Mouse (Mus musculus): ENCODE measurements around the gene Taf11. TPM values are rescaled to one million over a fixed set of nuclear protein-coding genes. Genes with fewer than 3 reads are reported as not detected.
A peak's percentile ranks its signal among the peaks of the same experiment; 100 is the strongest.

The Taf11 gene
- total and polyA plus RNA-seq, 2 experiments, result 5.1 to 8.9 TPM

- Histone ChIP-seq H3K9ac (ENCODE audit: low read depth, low read length) (no peak overlapping the region), H3K27me3 (ENCODE audit: control insufficient read depth, insufficient read depth, low read length) (no peaks in the 10 kb centered on the region), H3K4me1 (ENCODE audit: control insufficient read depth, insufficient read depth, low read length) (peaks cover 10% of the 10 kb centered on the region), H3K79me2 (ENCODE audit: control insufficient read depth, insufficient read depth, low read length) (peaks cover 12% of the 10 kb centered on the region), H3K27ac (replicated peaks; ENCODE audit: insufficient read depth, low read depth, low read length) (peak overlapping the region; percentile 63), H3K36me3 (ENCODE audit: control insufficient read depth, insufficient read depth, low read length) (peaks cover 2% of the 10 kb centered on the region; the same call in 1 of the 2 replicates), H3K4me3 (ENCODE audit: insufficient read depth, low read depth, low read length) (peak overlapping the region; percentile 81; the same call in 1 of the 2 replicates)
- 19% methylated on average over 11 of the region's 11 CpGs for WGBS
- peak; percentile 73 for DNase-seq (ENCODE audit: extremely low read depth, low read depth, low spot score)
- TF ChIP-seq CTCF (IDR thresholded peaks at IDR 0.05; ENCODE audit: low read depth, low read length) (no peak), POLR2A (IDR thresholded peaks at IDR 0.05; ENCODE audit: extremely low read depth, insufficient read depth, low read length) (no peak)
These were observed 51.8 kb downstream of the Taf11 start for GRCm38 (mm10) chr17:27857649-27858475.

- peak overlapping the region; percentile 63 for H3K27ac ChIP-seq (replicated peaks; ENCODE audit: insufficient read depth, low read depth, low read length)
- TF ChIP-seq CTCF (IDR thresholded peaks at IDR 0.05; ENCODE audit: low read depth, low read length), result no peak
- 0 out of 2 replicates have a peak, but pooled peaks have one; percentile 32 for TF ChIP-seq POLR2A (IDR thresholded peaks at IDR 0.05; ENCODE audit: extremely low read depth, insufficient read depth, low read length)
- peaks cover 7% of the 10 kb centered on the region; the same call in 1 of the 2 replicates for H3K36me3 ChIP-seq (ENCODE audit: control insufficient read depth, insufficient read depth, low read length)
- 2% methylated on average over 52 of the region's 52 CpGs for WGBS
- peaks cover 12% of the 10 kb centered on the region for H3K79me2 ChIP-seq (ENCODE audit: control insufficient read depth, insufficient read depth, low read length)
- peak overlapping the region; percentile 81 for H3K4me3 ChIP-seq (ENCODE audit: insufficient read depth, low read depth, low read length)
- H3K9ac ChIP-seq (ENCODE audit: low read depth, low read length), result peak overlapping the region; percentile 92
- peaks cover 10% of the 10 kb centered on the region for H3K4me1 ChIP-seq (ENCODE audit: control insufficient read depth, insufficient read depth, low read length)
- H3K27me3 ChIP-seq (ENCODE audit: control insufficient read depth, insufficient read depth, low read length), result no peaks in the 10 kb centered on the region
- DNase-seq (ENCODE audit: extremely low read depth, low read depth, low spot score), result peak; percentile 68
These were observed 52.6 kb downstream of the Taf11 start for GRCm38 (mm10) chr17:27856798-27857648.

GRCm38 (mm10) chr17:27856265-27856797 is 53.3 kb downstream of the Taf11 start, which contains the start of gene Uhrf1bp1:
TSS of gene Uhrf1bp1 (plus strand) at chr17:27856441.
- peak; percentile 51 for DNase-seq (ENCODE audit: extremely low read depth, low read depth, low spot score)
- under 1% methylated on average over 54 of the region's 54 CpGs for WGBS
- TF ChIP-seq CTCF (IDR thresholded peaks at IDR 0.05; ENCODE audit: low read depth, low read length), result no peak
- peak; percentile 59; the same call in 1 of the 2 replicates for TF ChIP-seq POLR2A (IDR thresholded peaks at IDR 0.05; ENCODE audit: extremely low read depth, insufficient read depth, low read length)
- Histone ChIP-seq H3K36me3 (ENCODE audit: control insufficient read depth, insufficient read depth, low read length) (peaks cover 7% of the 10 kb centered on the region; the same call in 1 of the 2 replicates), H3K4me3 (ENCODE audit: insufficient read depth, low read depth, low read length) (peak within 1 kb of the TSS; percentile 81), H3K27ac (replicated peaks; ENCODE audit: insufficient read depth, low read depth, low read length) (peak within 1 kb of the TSS; percentile 63), H3K9ac (ENCODE audit: low read depth, low read length) (peak within 1 kb of the TSS; percentile 92), H3K4me1 (ENCODE audit: control insufficient read depth, insufficient read depth, low read length) (peaks cover 10% of the 10 kb centered on the region), H3K79me2 (ENCODE audit: control insufficient read depth, insufficient read depth, low read length) (peaks cover 8% of the 10 kb centered on the region; the same call in 1 of the 2 replicates), H3K27me3 (ENCODE audit: control insufficient read depth, insufficient read depth, low read length) (no peaks in the 10 kb centered on the region)

Other genes with a start within 250 kb of the Taf11 start
- not detected in 2 replicates for gene Spdef, start 180.9 kb downstream of the Taf11 start, total RNA-seq (2014; rRNA removed)
- gene Spdef, start 180.9 kb downstream of the Taf11 start, polyA plus RNA-seq (2012; rRNA removed), result 0.15 and 0.48 TPM in 2 replicates
- 93.0 and 117 TPM in 2 replicates for gene D17Wsu92e, start 89.2 kb downstream of the Taf11 start, total RNA-seq (2014; rRNA removed)
- gene D17Wsu92e, start 89.2 kb downstream of the Taf11 start, polyA plus RNA-seq (2012; rRNA removed), result 159 and 178 TPM in 2 replicates
- gene Snrpc, start 71.7 kb downstream of the Taf11 start, total RNA-seq (2014; rRNA removed), result 24.4 and 27.1 TPM in 2 replicates
- gene Snrpc, start 71.7 kb downstream of the Taf11 start, polyA plus RNA-seq (2012; rRNA removed), result 42.2 and 49.6 TPM in 2 replicates
- 5.0 and 5.5 TPM in 2 replicates for gene Uhrf1bp1, start 53.4 kb downstream of the Taf11 start, total RNA-seq (2014; rRNA removed)
- gene Uhrf1bp1, start 53.4 kb downstream of the Taf11 start, polyA plus RNA-seq (2012; rRNA removed), result 7.0 and 7.2 TPM in 2 replicates
- 8.8 and 9.0 TPM in 2 replicates for gene Anks1, start 538 bp downstream of the Taf11 start, total RNA-seq (2014; rRNA removed)
- 9.4 and 10.0 TPM in 2 replicates for gene Anks1, start 538 bp downstream of the Taf11 start, polyA plus RNA-seq (2012; rRNA removed)
- gene Tcp11, start 170.8 kb upstream of the Taf11 start, total RNA-seq (2014; rRNA removed), result not detected in 2 replicates
- gene Tcp11, start 170.8 kb upstream of the Taf11 start, polyA plus RNA-seq (2012; rRNA removed), result not detected in 2 replicates
- gene Scube3, start 232.3 kb upstream of the Taf11 start, total RNA-seq (2014; rRNA removed), result under 0.01 TPM in 1 of 2 replicates, not detected in the other
- gene Scube3, start 232.3 kb upstream of the Taf11 start, polyA plus RNA-seq (2012; rRNA removed), result 0.05 and 0.06 TPM in 2 replicates